Mouse (Mus musculus): ENCODE measurements around the gene Prrg4.
"Not testable (repeated sequence)": the region's sequence is repeated elsewhere in the genome, so short reads cannot be mapped to it uniquely, and the experiment has no call there.

The Prrg4 gene

DNA sequence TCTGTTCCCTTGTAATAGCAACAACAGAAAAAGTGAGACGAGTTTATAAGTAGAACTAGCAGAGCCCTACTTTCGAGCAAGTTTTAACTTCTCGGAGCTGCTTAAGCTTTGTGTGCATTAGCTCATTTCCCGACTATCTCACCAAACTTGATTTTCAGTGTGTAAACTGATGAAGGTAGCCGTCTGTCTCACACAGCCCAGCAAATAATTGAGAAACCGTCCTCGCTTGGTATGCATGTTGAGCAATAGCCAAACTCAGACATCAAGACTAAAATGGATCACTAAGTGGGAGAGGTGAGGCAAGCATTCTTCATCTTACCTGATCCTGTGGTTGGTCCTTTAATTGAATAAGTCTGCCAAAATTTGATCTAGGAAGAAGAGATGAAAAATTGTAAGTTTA is 7.9 kb downstream of the Prrg4 start:
- no peak for DNase-seq (ENCODE audit: low read depth, low spot score)

DNA sequence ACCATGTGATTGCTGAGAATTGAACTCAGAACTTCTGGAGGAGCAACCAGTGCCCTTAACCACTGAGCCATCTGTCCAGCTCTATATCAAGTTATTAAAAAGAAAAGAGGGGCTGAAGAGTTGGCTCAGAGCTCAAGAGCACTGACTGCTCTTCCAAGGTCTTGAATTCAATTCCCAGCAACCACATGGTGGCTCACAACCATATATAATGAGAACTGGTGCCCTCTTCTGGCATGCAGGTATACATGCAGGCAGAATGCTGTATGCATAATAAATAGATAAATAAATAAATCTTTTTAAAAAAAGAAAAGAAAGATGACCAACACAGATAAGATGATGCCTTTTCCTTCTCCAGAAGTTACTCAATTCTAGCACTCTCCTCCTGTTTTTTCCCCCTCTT is 8.7 kb downstream of the Prrg4 start:
- DNase-seq (ENCODE audit: low read depth, low spot score) = no peak

DNA sequence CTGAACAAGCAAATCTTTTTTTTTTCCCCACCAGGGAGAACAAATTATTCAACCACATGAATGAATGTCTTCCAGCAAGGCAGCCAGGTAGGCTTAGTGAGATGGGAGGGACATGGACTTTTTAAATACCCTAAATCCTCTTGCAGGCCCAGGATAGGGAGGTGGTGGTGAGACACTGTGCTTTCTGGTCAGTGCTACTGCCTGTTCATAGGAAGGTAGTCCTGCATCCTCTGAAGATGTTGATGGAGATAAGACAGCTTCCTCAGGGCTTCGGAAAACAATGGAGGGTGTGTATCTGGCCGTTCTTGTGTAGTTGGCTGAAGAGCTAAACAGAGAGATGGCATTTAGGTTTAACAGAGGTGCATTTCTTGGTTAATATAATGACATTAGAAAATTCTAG is 17.2 kb downstream of the Prrg4 start:
- DNase-seq (ENCODE audit: low read depth, low spot score) = no peak

DNA sequence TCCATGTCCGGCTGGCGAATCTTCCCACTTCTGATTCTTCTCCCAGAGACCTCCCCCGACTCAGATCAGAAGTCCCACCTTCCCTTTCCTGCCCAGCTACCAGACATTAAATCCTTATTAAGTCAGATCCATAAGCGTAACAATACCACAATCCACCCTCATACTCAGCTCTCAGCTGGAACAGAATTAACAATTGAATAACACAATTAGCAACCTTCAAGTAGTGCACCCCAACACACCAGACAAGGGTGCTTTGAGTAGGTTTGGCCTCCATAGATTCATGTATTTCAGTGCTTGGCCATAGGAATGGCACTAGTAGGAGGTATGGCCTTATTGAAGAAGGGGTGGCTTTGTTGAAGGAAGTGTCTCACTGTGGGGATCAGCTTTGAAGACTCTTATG is 23.5 kb downstream of the Prrg4 start:
- DNase-seq (ENCODE audit: low read depth, low spot score) = no peak

DNA sequence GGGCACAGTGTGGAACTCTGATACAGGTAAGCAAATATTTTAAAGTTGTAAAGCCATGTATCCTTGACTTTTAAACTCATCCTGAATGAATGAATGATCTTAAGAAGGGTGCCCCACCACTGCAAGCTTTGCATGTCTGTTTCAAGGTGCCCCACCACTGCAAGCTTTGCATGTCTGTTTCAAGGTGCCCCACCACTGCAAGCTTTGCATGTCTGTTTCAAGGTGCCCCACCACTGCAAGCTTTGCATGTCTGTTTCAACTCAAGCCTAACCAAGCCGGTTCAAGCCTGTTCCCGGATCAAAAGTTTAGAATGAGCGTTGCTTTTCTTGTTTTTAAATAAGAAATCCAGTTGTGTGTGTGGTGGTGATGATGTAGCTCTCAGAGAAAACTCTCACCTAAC is 30.9 kb downstream of the Prrg4 start:
- DNase-seq (ENCODE audit: low read depth, low spot score) = not testable (repeated sequence)

DNA sequence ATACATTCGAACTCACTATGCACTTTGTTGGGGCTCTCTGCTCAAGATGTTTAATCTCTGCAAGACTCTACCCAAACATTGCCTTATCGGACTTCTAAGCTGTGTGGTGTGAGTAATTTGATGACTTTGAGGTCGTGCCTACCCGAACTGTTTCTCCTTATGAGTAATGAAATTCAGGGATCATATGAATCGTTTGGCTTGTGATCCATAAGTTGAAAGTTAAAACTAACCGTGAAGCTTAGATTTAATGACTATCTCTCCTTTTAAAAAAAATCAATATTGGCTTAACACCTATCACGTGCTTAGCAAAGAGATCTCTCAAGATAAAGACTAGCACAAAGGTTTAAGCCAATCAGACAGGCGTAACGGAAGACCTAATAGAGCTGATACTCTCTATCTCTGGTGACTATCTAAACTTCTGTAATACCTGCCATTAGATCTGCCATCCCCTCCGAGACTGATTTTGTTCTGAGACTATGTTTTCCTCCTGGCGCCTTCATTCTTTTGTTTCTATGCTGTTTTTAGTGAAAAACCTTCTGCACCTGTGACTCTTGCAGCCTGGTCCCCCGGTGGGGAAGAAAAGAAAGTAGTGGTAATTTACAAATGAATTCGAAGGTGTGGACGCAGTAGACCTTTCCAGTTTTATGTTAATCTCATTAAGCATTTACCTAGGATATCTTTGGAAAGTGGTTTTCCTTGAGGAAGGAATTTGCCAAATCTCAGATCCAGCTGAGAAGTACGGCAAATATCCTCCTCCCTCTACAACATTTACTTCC is 31.9 kb downstream of the Prrg4 start:
- DNase-seq (ENCODE audit: low read depth, low spot score) = no peak

DNA sequence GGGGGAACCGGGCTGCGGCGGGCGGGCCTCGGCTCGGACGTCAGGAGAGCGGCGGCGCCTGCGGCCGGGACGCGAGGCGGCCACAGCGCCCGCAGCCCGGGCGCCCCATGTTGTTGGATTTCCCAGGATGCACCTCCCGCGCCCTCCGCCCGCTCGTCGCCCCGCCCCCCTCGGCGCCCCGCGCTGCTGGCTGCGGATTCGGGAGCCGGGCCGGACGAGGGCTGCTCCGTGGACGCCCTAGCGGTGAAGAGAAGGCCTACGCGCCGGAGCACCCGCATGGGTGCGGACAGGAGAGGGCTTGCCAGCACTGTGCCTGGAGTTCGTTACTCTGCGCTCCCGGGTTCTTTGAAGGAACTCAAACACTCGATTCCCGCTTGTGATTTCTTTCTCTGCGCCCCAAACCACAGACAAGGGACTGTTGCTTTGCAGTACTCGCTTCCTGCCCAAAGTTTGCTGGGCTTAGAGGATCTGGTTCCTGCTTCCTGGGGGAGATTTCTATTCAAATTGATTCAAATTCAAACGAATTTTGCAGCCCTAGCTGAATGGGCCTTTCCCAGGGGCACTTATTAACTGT is 32.7 kb downstream of the Prrg4 start:
- peak; percentile 51 for DNase-seq (ENCODE audit: low read depth, low spot score)

DNA sequence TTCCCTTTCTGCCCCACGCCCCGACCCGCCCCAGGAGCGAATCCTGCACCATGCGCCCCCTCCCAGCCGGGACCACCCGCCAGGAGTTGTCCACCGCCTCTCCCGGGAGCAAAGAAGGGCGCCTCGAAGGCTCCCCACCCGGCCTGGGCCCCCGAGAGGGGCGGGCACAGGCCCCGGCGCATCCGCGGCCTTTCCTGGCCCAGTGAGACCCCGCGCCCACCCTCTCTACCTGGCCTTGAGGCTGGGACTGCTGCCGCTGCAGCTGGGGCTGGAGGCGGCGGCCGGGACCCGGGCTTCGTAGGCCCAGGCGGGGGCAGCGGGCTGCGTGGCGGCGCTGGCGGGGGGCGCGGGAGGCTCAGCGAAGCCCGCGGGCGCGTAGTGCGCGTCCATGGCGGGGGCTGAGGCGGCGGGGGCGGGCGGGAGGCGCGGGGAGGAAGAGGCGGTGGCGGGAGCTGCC is 33.3 kb downstream of the Prrg4 start, which contains the start of gene Qser1:
TSS of gene Qser1 (minus strand) at position 390 of the 457 bp plus-strand sequence.
- no peak for DNase-seq (ENCODE audit: low read depth, low spot score)

DNA sequence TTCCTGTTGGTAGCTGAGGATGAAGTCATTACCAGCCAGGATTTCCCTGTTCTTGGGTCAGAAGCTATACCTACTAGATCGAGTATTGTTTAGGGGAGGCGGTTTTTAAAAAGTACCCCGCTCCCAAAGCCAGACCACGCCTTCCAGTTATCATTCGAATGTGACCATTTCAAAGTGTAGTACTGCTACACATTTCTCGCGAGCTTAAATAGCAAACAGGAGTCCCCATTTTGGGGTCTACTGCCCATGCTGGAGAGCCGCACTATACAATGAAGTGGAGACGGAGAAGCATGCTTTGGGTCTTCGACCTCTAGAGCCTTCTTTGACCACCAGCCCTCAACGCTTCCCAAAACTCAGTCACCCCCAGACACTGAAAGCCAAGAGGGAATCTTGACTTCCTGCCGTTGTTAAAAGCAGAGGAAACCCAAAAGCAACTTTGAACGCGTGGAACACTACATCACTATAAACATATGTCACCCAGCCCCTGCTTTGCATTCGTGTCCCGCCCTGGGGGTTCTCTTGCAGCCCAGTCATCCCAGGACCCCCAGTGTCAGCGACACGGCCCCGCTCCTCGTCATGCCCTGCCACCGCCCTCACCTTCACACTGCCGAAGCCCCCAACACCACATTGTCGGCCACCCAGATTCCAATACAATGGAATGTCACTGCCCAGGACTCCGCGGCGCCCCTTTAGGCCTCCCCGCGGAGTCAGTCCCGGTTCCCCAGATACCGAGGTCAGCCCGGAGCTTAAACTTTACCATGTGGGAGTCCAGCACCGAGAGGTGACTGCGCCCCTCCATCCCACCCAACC is 33.9 kb downstream of the Prrg4 start:
- no peak for DNase-seq (ENCODE audit: low read depth, low spot score)

DNA sequence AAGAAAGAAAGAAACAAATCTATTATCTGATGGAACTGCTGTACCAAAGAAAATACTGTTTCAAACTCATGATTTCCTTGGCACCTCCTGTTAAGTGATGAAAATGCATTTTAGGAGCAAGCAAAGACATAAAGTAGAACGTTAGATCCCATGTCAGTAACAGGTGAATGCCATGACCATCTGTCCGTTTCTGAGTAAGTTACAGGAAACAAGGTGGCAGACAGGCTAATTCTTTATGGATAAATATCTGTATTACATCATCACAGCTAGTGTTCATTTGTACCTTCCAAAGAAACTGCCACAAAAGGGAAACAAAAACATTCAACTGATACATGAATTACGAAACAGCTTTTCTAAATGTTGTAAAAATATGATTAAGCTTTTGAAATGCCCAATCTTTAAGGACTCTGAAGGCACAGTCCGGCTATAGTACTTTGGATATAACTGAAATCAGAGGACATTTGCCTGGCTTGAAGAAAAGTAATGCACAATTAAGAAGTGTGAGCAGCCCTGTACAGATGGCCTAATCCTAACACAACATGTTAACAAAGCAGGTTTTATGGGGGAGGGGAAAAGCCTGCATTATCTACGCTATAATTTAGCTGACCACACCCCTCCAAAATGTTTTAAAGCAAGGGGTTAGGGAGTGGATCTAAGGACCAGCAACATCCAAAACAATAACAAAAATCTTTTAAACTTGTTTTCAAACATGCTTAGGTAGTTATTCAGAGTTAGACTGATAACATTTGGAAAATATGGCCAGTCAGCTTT is 35.3 kb downstream of the Prrg4 start:
- no peak for DNase-seq (ENCODE audit: low read depth, low spot score)

DNA sequence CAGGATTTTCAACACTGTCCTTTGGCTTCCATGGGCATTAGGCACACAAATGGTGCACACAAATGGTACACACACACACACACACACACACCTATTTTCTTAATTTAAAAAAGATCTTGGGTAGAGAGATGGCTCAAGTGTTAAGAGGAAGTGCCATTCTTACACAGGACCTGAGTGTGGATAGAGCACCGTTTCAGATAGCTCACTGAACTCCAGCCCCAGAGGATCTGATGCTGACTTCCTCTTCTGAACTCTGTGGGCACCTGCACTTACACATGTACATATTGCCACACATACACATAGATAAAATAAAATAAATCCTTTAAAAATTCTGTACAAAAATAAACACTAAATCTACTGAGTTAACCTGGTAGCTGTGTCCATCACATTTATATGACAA is 44.2 kb downstream of the Prrg4 start:
- DNase-seq (ENCODE audit: low read depth, low spot score) = no peak
